Mouse (Mus musculus): ENCODE measurements around the gene Cd79b. TPM values are rescaled to one million over a fixed set of nuclear protein-coding genes. Genes with fewer than 3 reads are reported as not detected.
"Not testable (repeated sequence)": the region's sequence is repeated elsewhere in the genome, so short reads cannot be mapped to it uniquely, and the experiment has no call there.

Cd79b gene
- polyA plus RNA-seq (2015; fragmentation: Nextera tagmentation; extraction: Ambion mirVana) = 0.50 and 0.66 TPM in 2 replicates

GRCm38 (mm10) chr11:106314333-106314812 lies at the start of gene Cd79b:
Gene Cd79b (minus strand): TSS chr11:106314762.
- ATAC-seq = no peak

GRCm38 (mm10) chr11:106359350-106359749 lies 44.8 kb upstream of the Cd79b start:
- WGBS = 19% methylated on average over 5 of the region's 5 CpGs
- H3K27me3 ChIP-seq = no peaks in the 10 kb centered on the region
- H3K4me3 ChIP-seq (replicated peaks) = no peak overlapping the region
- H3K36me3 ChIP-seq = no peaks in the 10 kb centered on the region
- no peak for ATAC-seq
- no peak overlapping the region for H3K9ac ChIP-seq (replicated peaks)
- no peak overlapping the region for H3K4me2 ChIP-seq (replicated peaks)
- H3K4me1 ChIP-seq (replicated peaks) = no peaks in the 10 kb centered on the region; the same call in 1 of the 2 replicates
- no peak overlapping the region for H3K27ac ChIP-seq
- H3K9me3 ChIP-seq = no peaks in the 10 kb centered on the region

More at GRCm38 (mm10) chr11:106314333-106314812, at the start of gene Cd79b:
- Histone ChIP-seq H3K27me3 (no peaks in the 10 kb centered on the region), H3K9me3 (no peaks in the 10 kb centered on the region), H3K4me1 (replicated peaks) (no peaks in the 10 kb centered on the region), H3K36me3 (no peaks in the 10 kb centered on the region), H3K9ac (replicated peaks) (no peak within 1 kb of the TSS), H3K4me3 (replicated peaks) (no peak within 1 kb of the TSS), H3K27ac (no peak within 1 kb of the TSS), H3K4me2 (replicated peaks) (no peak within 1 kb of the TSS)
- 78% methylated on average over 9 of the region's 9 CpGs for WGBS

- Histone ChIP-seq H3K27ac (no peak overlapping the region), H3K27me3 (no peaks in the 10 kb centered on the region), H3K4me2 (replicated peaks) (no peak overlapping the region), H3K36me3 (no peaks in the 10 kb centered on the region), H3K9ac (replicated peaks) (no peak overlapping the region), H3K4me1 (replicated peaks) (no peaks in the 10 kb centered on the region), H3K4me3 (replicated peaks) (no peak overlapping the region), H3K9me3 (no peaks in the 10 kb centered on the region)
- no peak for ATAC-seq
- WGBS = 80% methylated on average over 19 of the region's 19 CpGs
These were observed 41.0 kb upstream of the Cd79b start for GRCm38 (mm10) chr11:106355382-106356128.

GRCm38 (mm10) chr11:106354181-106354580 lies 39.6 kb upstream of the Cd79b start:
- H3K4me3 ChIP-seq (replicated peaks) = no peak overlapping the region
- H3K27ac ChIP-seq = no peak overlapping the region
- no peak for ATAC-seq
- H3K27me3 ChIP-seq = no peaks in the 10 kb centered on the region
- H3K4me1 ChIP-seq (replicated peaks) = no peaks in the 10 kb centered on the region
- no peak overlapping the region for H3K9ac ChIP-seq (replicated peaks)
- no peaks in the 10 kb centered on the region for H3K9me3 ChIP-seq
- WGBS = 61% methylated on average over 1 of the region's 1 CpGs
- no peak overlapping the region for H3K4me2 ChIP-seq (replicated peaks)
- H3K36me3 ChIP-seq = no peaks in the 10 kb centered on the region

- 87% methylated on average over 12 of the region's 12 CpGs for WGBS
- no peak within 1 kb of the TSS for H3K9ac ChIP-seq (replicated peaks)
- no peaks in the 10 kb centered on the region for H3K36me3 ChIP-seq
- no peaks in the 10 kb centered on the region for H3K9me3 ChIP-seq
- H3K27me3 ChIP-seq = no peaks in the 10 kb centered on the region
- H3K27ac ChIP-seq = no peak within 1 kb of the TSS
- H3K4me1 ChIP-seq (replicated peaks) = no peaks in the 10 kb centered on the region
- H3K4me3 ChIP-seq (replicated peaks) = no peak within 1 kb of the TSS
- no peak for ATAC-seq
- H3K4me2 ChIP-seq (replicated peaks) = no peak within 1 kb of the TSS
These were observed 38.6 kb upstream of the Cd79b start, which contains the start of gene Scn4a for GRCm38 (mm10) chr11:106353188-106353587. Gene Scn4a (minus strand): TSS chr11:106353288.

GRCm38 (mm10) chr11:106351941-106352340 lies 37.4 kb upstream of the Cd79b start:
- no peak overlapping the region for H3K27ac ChIP-seq
- no peaks in the 10 kb centered on the region for H3K9me3 ChIP-seq
- no peak overlapping the region for H3K9ac ChIP-seq (replicated peaks)
- no peaks in the 10 kb centered on the region for H3K36me3 ChIP-seq
- no peak for ATAC-seq
- H3K4me1 ChIP-seq (replicated peaks) = no peaks in the 10 kb centered on the region
- 81% methylated on average over 4 of the region's 4 CpGs for WGBS
- H3K27me3 ChIP-seq = no peaks in the 10 kb centered on the region
- no peak overlapping the region for H3K4me3 ChIP-seq (replicated peaks)
- no peak overlapping the region for H3K4me2 ChIP-seq (replicated peaks)

GRCm38 (mm10) chr11:106351253-106351652 lies 36.7 kb upstream of the Cd79b start:
- WGBS = 78% methylated on average over 3 of the region's 3 CpGs
- Histone ChIP-seq H3K36me3 (no peaks in the 10 kb centered on the region), H3K4me2 (replicated peaks) (no peak overlapping the region), H3K9ac (replicated peaks) (no peak overlapping the region), H3K4me3 (replicated peaks) (no peak overlapping the region), H3K4me1 (replicated peaks) (no peaks in the 10 kb centered on the region), H3K27me3 (no peaks in the 10 kb centered on the region), H3K27ac (no peak overlapping the region), H3K9me3 (no peaks in the 10 kb centered on the region)
- no peak for ATAC-seq

- H3K9ac ChIP-seq (replicated peaks) = no peak overlapping the region
- H3K9me3 ChIP-seq = no peaks in the 10 kb centered on the region
- no peak overlapping the region for H3K4me3 ChIP-seq (replicated peaks)
- no peak overlapping the region for H3K27ac ChIP-seq
- no peaks in the 10 kb centered on the region for H3K27me3 ChIP-seq
- no peak for ATAC-seq
- no peaks in the 10 kb centered on the region for H3K4me1 ChIP-seq (replicated peaks)
- no peak overlapping the region for H3K4me2 ChIP-seq (replicated peaks)
- no peaks in the 10 kb centered on the region for H3K36me3 ChIP-seq
- 69% methylated on average over 5 of the region's 5 CpGs for WGBS
These were observed 36.3 kb upstream of the Cd79b start for GRCm38 (mm10) chr11:106350853-106351252.

- Histone ChIP-seq H3K27ac (no peak overlapping the region), H3K4me1 (replicated peaks) (peaks cover 7% of the 10 kb centered on the region), H3K36me3 (no peaks in the 10 kb centered on the region), H3K9me3 (0 out of 2 replicates have a peak, but pooled peaks cover 3% of the 10 kb centered on the region), H3K27me3 (no peaks in the 10 kb centered on the region), H3K4me2 (replicated peaks) (no peak overlapping the region), H3K9ac (replicated peaks) (no peak overlapping the region), H3K4me3 (replicated peaks) (no peak overlapping the region)
- WGBS = 87% methylated on average over 6 of the region's 6 CpGs
- ATAC-seq = no peak
These were observed 35.2 kb upstream of the Cd79b start for GRCm38 (mm10) chr11:106349772-106350171.

GRCm38 (mm10) chr11:106344910-106345309 lies 30.3 kb upstream of the Cd79b start:
- H3K9ac ChIP-seq (replicated peaks) = no peak overlapping the region
- H3K27me3 ChIP-seq = no peaks in the 10 kb centered on the region
- H3K4me2 ChIP-seq (replicated peaks) = no peak overlapping the region
- ATAC-seq = peak; percentile 58; the same call in 1 of the 2 replicates
- H3K36me3 ChIP-seq = no peaks in the 10 kb centered on the region
- no peak overlapping the region for H3K4me3 ChIP-seq (replicated peaks)
- H3K9me3 ChIP-seq = 0 out of 2 replicates have a peak, but pooled peaks cover 3% of the 10 kb centered on the region
- H3K27ac ChIP-seq = no peak overlapping the region
- 35% methylated on average over 6 of the region's 6 CpGs for WGBS
- H3K4me1 ChIP-seq (replicated peaks) = peaks cover 10% of the 10 kb centered on the region

- Histone ChIP-seq H3K27ac (no peak overlapping the region), H3K27me3 (no peaks in the 10 kb centered on the region), H3K4me2 (replicated peaks) (no peak overlapping the region), H3K4me1 (replicated peaks) (peaks cover 10% of the 10 kb centered on the region), H3K4me3 (replicated peaks) (no peak overlapping the region), H3K36me3 (no peaks in the 10 kb centered on the region), H3K9ac (replicated peaks) (no peak overlapping the region), H3K9me3 (0 out of 2 replicates have a peak, but pooled peaks cover 3% of the 10 kb centered on the region)
- no peak for ATAC-seq
- WGBS = 85% methylated on average over 9 of the region's 9 CpGs
These were observed 26.5 kb upstream of the Cd79b start for GRCm38 (mm10) chr11:106340990-106341520.

GRCm38 (mm10) chr11:106339323-106339722 lies 24.8 kb upstream of the Cd79b start:
- H3K36me3 ChIP-seq; H3K27ac ChIP-seq; H3K4me1 ChIP-seq (replicated peaks); H3K27me3 ChIP-seq; ATAC-seq; H3K4me2 ChIP-seq (replicated peaks); H3K9me3 ChIP-seq; H3K9ac ChIP-seq (replicated peaks); H3K4me3 ChIP-seq (replicated peaks): not testable (repeated sequence)
- 96% methylated on average over 4 of the region's 4 CpGs for WGBS
